8 mouse cellular contexts compared by ENCODE assay signal in the genomic region with DNA sequence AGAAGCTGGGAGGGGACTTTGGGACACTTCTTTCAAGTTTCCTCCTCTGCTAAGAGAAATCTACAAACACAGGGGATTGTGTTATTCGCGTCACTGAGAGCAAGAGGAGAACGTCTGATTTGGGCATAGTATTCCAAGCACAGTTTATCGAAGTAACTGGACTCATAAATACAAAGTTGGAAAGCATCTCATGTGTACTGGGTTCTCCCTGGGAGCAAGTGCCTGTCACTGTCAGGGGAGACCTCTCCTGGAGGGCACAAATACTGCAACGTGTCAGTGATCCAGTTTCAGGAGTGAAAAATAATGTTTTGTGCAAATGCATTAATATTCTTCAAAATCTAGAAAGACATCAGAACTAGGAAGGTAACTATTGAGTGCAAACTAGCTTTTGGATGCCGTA. TPM values are rescaled to one million over a fixed set of nuclear protein-coding genes. Genes with fewer than 3 reads are reported as not detected.
DNase-seq lines count a peak whose midpoint lies in the region; ATAC-seq and TF ChIP-seq lines count a peak whose summit lies in the region.

No protein-coding gene starts in this region.

- ATAC-seq in heart, embryonic 13.5 days (ENCODE audit: extremely low read depth, insufficient number of reproducible peaks, low FRiP score, low TSS enrichment): no peak

- intact Hi-C loops in gastrocnemius, postnatal 14 days (cut with DNase I; ENCODE audit: low total_unique reads): loop anchor here (10.0 kb wide), 1 partner anchor 150 kb away; no protein-coding TSS in a partner anchor

- H3K4me1 ChIP-seq in E14TG2a.4 (replicated peaks; ENCODE audit: low read depth, low read length): no peaks in the 10 kb centered on the region; the same call in 1 of the 2 replicates
- peaks cover 9% of the 10 kb centered on the region; the same call in 1 of the 2 replicates for H3K4me1 ChIP-seq in heart, embryonic 13.5 days

- peak overlapping the region; percentile 79 for H3K4me2 ChIP-seq in heart, embryonic 13.5 days

- DNase-seq in gastrocnemius, postnatal 14 days: peak; percentile 19
- DNase-seq in gastrocnemius, postnatal 25 days: no peak
- peak; percentile 68 for DNase-seq in embryo, embryonic 10.5 days (ENCODE audit: low spot score)
- peak; percentile 45 for DNase-seq in kidney, postnatal 14 days
- DNase-seq in thymus, postnatal 25 days: peak; percentile 27

- peak; percentile 18; the same call in 1 of the 2 replicates for TF ChIP-seq CTCF in E14TG2a.4 (conservative IDR thresholded peaks at IDR 0.05; ENCODE audit: low read length)

- H3K9me3 ChIP-seq in E14TG2a.4 (ENCODE audit: low read length): no peaks in the 10 kb centered on the region
- H3K9me3 ChIP-seq in heart, embryonic 13.5 days: no peaks in the 10 kb centered on the region

- no peaks in the 10 kb centered on the region; the same call in 1 of the 2 replicates for H3K27me3 ChIP-seq in E14TG2a.4 (ENCODE audit: insufficient read depth, low read length)
- H3K27me3 ChIP-seq in heart, embryonic 13.5 days (replicated peaks): no peaks in the 10 kb centered on the region

- peak overlapping the region; percentile 76 for H3K4me3 ChIP-seq in E14TG2a.4 (replicated peaks; ENCODE audit: low read length)
- peak overlapping the region; percentile 69 for H3K4me3 ChIP-seq in heart, embryonic 13.5 days
- H3K4me3 ChIP-seq in macrophage (ENCODE audit: inconsistent target): peak overlapping the region; percentile 24

- H3K9ac ChIP-seq in heart, embryonic 13.5 days: peak overlapping the region; percentile 85

- no peaks in the 10 kb centered on the region for H3K79me2 ChIP-seq in macrophage (ENCODE audit: inconsistent target)

- 19% methylated on average over 6 of the region's 6 CpGs for WGBS in heart, embryonic 13.5 days
- 18% methylated on average over 6 of the region's 6 CpGs for WGBS in macrophage (ENCODE audit: missing documents)

- no peak overlapping the region for H3K27ac ChIP-seq in heart, embryonic 13.5 days (replicated peaks)
- peak overlapping the region; percentile 71 for H3K27ac ChIP-seq in macrophage

- H3K36me3 ChIP-seq in E14TG2a.4 (ENCODE audit: insufficient read depth, low read length) (no peaks in the 10 kb centered on the region), macrophage (ENCODE audit: inconsistent target) (no peaks in the 10 kb centered on the region)
- no peaks in the 10 kb centered on the region for H3K36me3 ChIP-seq in heart, embryonic 13.5 days

RNA-seq across cellular contexts. Expression of a gene that starts 27.9 kb away (rescaled TPM):
- not detected for total RNA-seq in gastrocnemius, postnatal 14 days (2021)
- not detected for total RNA-seq in gastrocnemius, postnatal 25 days (2021)
- not detected in 2 replicates for polyA plus RNA-seq in heart, embryonic 13.5 days (2015; fragmentation: Nextera tagmentation; extraction: Ambion mirVana)
- not detected for total RNA-seq in macrophage (2018; cell fraction: chromatin; rRNA removed)
- not detected for total RNA-seq in macrophage (2018; cell fraction: cytosol; rRNA removed)
- not detected for total RNA-seq in macrophage (2018; cell fraction: nucleus; rRNA removed)
- polyA plus RNA-seq in macrophage (2018): not detected in 3 replicates

Comparison
In these comparisons a context has a peak if more than half of its experiments do, and no peak if none do; other contexts are left out.
1. H3K4me3 ChIP-seq: peak in every context shown above with its lines; median percentile 76 in E14TG2a.4; 69 in heart, embryonic 13.5 days; 24 in macrophage.